8 mouse cellular contexts compared by ENCODE assay signal in the genomic region with DNA sequence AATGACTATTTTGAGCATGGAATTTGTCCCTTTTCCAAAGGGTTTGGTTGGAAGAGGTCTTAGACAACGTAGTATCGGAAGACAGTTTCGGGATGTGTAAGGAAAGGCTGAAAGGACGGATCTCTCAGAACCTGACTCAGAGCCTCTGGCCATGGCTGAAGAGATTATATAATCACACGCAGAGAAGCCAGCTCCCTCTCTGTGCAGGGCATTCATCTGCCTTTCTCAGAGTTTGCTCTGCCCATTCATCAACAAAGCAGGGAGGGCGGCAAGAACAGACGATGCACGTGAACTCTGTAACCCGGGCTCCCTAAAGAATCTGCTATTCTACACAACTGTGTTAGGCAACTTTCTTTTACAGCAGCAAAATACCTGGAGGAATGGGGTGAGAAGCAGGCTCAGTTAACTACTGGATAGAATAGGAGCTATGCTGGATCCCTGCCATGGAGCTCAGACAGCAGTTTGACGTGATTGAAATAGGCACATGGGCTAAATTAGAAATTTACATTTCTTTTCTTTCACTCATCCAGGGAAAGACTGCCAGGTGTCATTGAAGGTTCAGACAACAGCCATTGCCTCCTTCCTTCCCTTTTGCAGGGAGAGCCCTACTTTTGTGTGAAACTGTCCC. TPM values are rescaled to one million over a fixed set of nuclear protein-coding genes. Genes with fewer than 3 reads are reported as not detected.
DNase-seq lines count a peak whose midpoint lies in the region; ATAC-seq and TF ChIP-seq lines count a peak whose summit lies in the region.

No protein-coding gene starts in this region.

- no peak for DNase-seq in kidney, postnatal 0 days (ENCODE audit: low spot score)
- DNase-seq in kidney, adult 2 months, result no peak
- peak; percentile 56 to 70 for DNase-seq in cerebellum, postnatal 10 days
- no peak for DNase-seq in testis, postnatal 10 days (ENCODE audit: low spot score)
- no peak for DNase-seq in thymus, postnatal 4 days
- DNase-seq in thymus, postnatal 25 days, result no peak

- no peaks in the 10 kb centered on the region for H3K27me3 ChIP-seq in kidney, postnatal 0 days (ENCODE audit: insufficient read depth, low read length)
- H3K27me3 ChIP-seq in kidney, adult 2 months (replicated peaks; ENCODE audit: control insufficient read depth, insufficient read depth, low read length), result no peaks in the 10 kb centered on the region
- no peaks in the 10 kb centered on the region for H3K27me3 ChIP-seq in hindbrain, embryonic 16.5 days (replicated peaks; ENCODE audit: control insufficient read depth, insufficient read depth, low read length)
- H3K27me3 ChIP-seq in neural tube, embryonic 14.5 days (ENCODE audit: control insufficient read depth, insufficient read depth, low read length), result no peaks in the 10 kb centered on the region

- peak overlapping the region; percentile 70 for H3K4me2 ChIP-seq in kidney, postnatal 0 days (ENCODE audit: low read length)
- peak overlapping the region; percentile 76 for H3K4me2 ChIP-seq in hindbrain, embryonic 16.5 days (ENCODE audit: low read length)
- peak overlapping the region; percentile 61 for H3K4me2 ChIP-seq in neural tube, embryonic 14.5 days (ENCODE audit: low read depth, low read length)

- no peaks in the 10 kb centered on the region for H3K36me3 ChIP-seq in kidney, postnatal 0 days (ENCODE audit: insufficient read depth, low read length)
- no peaks in the 10 kb centered on the region for H3K36me3 ChIP-seq in kidney, adult 2 months (ENCODE audit: control insufficient read depth, insufficient read depth, low read length)
- H3K36me3 ChIP-seq in hindbrain, embryonic 16.5 days (ENCODE audit: control insufficient read depth, insufficient read depth, low read length), result no peaks in the 10 kb centered on the region
- no peaks in the 10 kb centered on the region for H3K36me3 ChIP-seq in neural tube, embryonic 14.5 days (ENCODE audit: control insufficient read depth, insufficient read depth, low read length)

- TF ChIP-seq POLR2A in kidney, adult 2 months (IDR thresholded peaks at IDR 0.05; ENCODE audit: low read depth, low read length), result no peak

- peaks cover 6% of the 10 kb centered on the region; the same call in 1 of the 2 replicates for H3K4me1 ChIP-seq in kidney, postnatal 0 days (replicated peaks; ENCODE audit: insufficient read depth, low read length)
- peaks cover 9% of the 10 kb centered on the region; the same call in 1 of the 2 replicates for H3K4me1 ChIP-seq in kidney, adult 2 months (ENCODE audit: control insufficient read depth, insufficient read depth, low read length)
- H3K4me1 ChIP-seq in hindbrain, embryonic 16.5 days (ENCODE audit: control insufficient read depth, insufficient read depth, low read depth, low read length), result peaks cover 13% of the 10 kb centered on the region
- peaks cover 10% of the 10 kb centered on the region for H3K4me1 ChIP-seq in neural tube, embryonic 14.5 days (ENCODE audit: control insufficient read depth, insufficient read depth, low read length)

- no peak overlapping the region for H3K4me3 ChIP-seq in kidney, postnatal 0 days (replicated peaks; ENCODE audit: low read depth, low read length)
- no peak overlapping the region for H3K4me3 ChIP-seq in kidney, adult 2 months (ENCODE audit: insufficient read depth, low read depth, low read length)
- peak overlapping the region; percentile 37 for H3K4me3 ChIP-seq in hindbrain, embryonic 16.5 days (ENCODE audit: low read length)
- H3K4me3 ChIP-seq in neural tube, embryonic 14.5 days (ENCODE audit: low read depth, low read length), result peak overlapping the region; percentile 16; the same call in 1 of the 2 replicates

- TF ChIP-seq CTCF in kidney, postnatal 0 days (IDR thresholded peaks at IDR 0.05; ENCODE audit: low read depth), result no peak
- no peak for TF ChIP-seq CTCF in kidney, adult 2 months (conservative IDR thresholded peaks at IDR 0.05; ENCODE audit: insufficient read depth, insufficient read length, low read depth, low read length)

- H3K9ac ChIP-seq in kidney, postnatal 0 days (ENCODE audit: low read depth, low read length), result peak overlapping the region; percentile 35
- peak overlapping the region; percentile 45; the same call in 1 of the 2 replicates for H3K9ac ChIP-seq in hindbrain, embryonic 16.5 days (ENCODE audit: low read depth, low read length)
- peak overlapping the region; percentile 17; the same call in 1 of the 2 replicates for H3K9ac ChIP-seq in neural tube, embryonic 14.5 days (replicated peaks; ENCODE audit: low read depth, low read length)

- 44% methylated on average over 10 of the region's 10 CpGs for WGBS in kidney, postnatal 0 days
- 45% methylated on average over 10 of the region's 10 CpGs for WGBS in kidney, adult 2 months
- WGBS in hindbrain, embryonic 16.5 days, result 5% methylated on average over 10 of the region's 10 CpGs
- WGBS in neural tube, embryonic 14.5 days, result 18% methylated on average over 10 of the region's 10 CpGs

- no peak for ATAC-seq in kidney, postnatal 0 days (replicated peaks; ENCODE audit: low FRiP score, low read depth)
- ATAC-seq in hindbrain, embryonic 16.5 days, result peak; percentile 28; the same call in 1 of the 2 replicates
- ATAC-seq in neural tube, embryonic 14.5 days (ENCODE audit: low read depth), result no peak; the same call in 1 of the 2 replicates

- H3K9me3 ChIP-seq in kidney, postnatal 0 days (replicated peaks; ENCODE audit: low read length), result no peaks in the 10 kb centered on the region
- no peaks in the 10 kb centered on the region for H3K9me3 ChIP-seq in hindbrain, embryonic 16.5 days (ENCODE audit: control insufficient read depth, low read length)
- H3K9me3 ChIP-seq in neural tube, embryonic 14.5 days (ENCODE audit: control insufficient read depth, low read length), result no peaks in the 10 kb centered on the region

- H3K27ac ChIP-seq in kidney, postnatal 0 days, result no peak overlapping the region
- no peak overlapping the region for H3K27ac ChIP-seq in kidney, adult 2 months (ENCODE audit: insufficient read depth, low read depth, low read length)
- peak overlapping the region; percentile 68 for H3K27ac ChIP-seq in hindbrain, embryonic 16.5 days (ENCODE audit: low read depth, low read length)
- peak overlapping the region; percentile 86 for H3K27ac ChIP-seq in neural tube, embryonic 14.5 days (ENCODE audit: low read depth, low read length)

RNA-seq across cellular contexts. Expression of gene Mif, which starts 13.6 kb away (rescaled TPM):
- polyA plus RNA-seq in kidney, postnatal 0 days (2015; fragmentation: Nextera tagmentation; extraction: Ambion mirVana), result 1,473 and 1,501 TPM in 2 replicates
- 3,280 and 4,796 TPM in 2 replicates for polyA plus RNA-seq in kidney, adult 2 months (2012; rRNA removed)
- 1,592 and 1,680 TPM in 2 replicates for polyA plus RNA-seq in hindbrain, embryonic 16.5 days (2015; fragmentation: Nextera tagmentation; extraction: Ambion mirVana)
- 1,682 and 1,948 TPM in 2 replicates for polyA plus RNA-seq in neural tube, embryonic 14.5 days (2014; fragmentation: Nextera tagmentation; extraction: Ambion mirVana)

RNA-seq across cellular contexts. Expression of gene Derl3, which starts 19.6 kb away (rescaled TPM):
- 2.8 and 3.3 TPM in 2 replicates for polyA plus RNA-seq in kidney, postnatal 0 days (2015; fragmentation: Nextera tagmentation; extraction: Ambion mirVana)
- polyA plus RNA-seq in kidney, adult 2 months (2012; rRNA removed), result 5.0 and 6.4 TPM in 2 replicates
- polyA plus RNA-seq in hindbrain, embryonic 16.5 days (2015; fragmentation: Nextera tagmentation; extraction: Ambion mirVana), result 0.64 and 1.9 TPM in 2 replicates
- 1.9 and 2.0 TPM in 2 replicates for polyA plus RNA-seq in neural tube, embryonic 14.5 days (2014; fragmentation: Nextera tagmentation; extraction: Ambion mirVana)

RNA-seq across cellular contexts. Expression of gene Gstt2, which starts 36.4 kb away (rescaled TPM):
- polyA plus RNA-seq in kidney, postnatal 0 days (2015; fragmentation: Nextera tagmentation; extraction: Ambion mirVana), result 125 and 129 TPM in 2 replicates
- 1,054 and 1,473 TPM in 2 replicates for polyA plus RNA-seq in kidney, adult 2 months (2012; rRNA removed)
- polyA plus RNA-seq in hindbrain, embryonic 16.5 days (2015; fragmentation: Nextera tagmentation; extraction: Ambion mirVana), result 7.9 and 8.5 TPM in 2 replicates
- polyA plus RNA-seq in neural tube, embryonic 14.5 days (2014; fragmentation: Nextera tagmentation; extraction: Ambion mirVana), result 4.3 and 7.5 TPM in 2 replicates

RNA-seq across cellular contexts. Expression of gene Smarcb1, which starts 47.8 kb away (rescaled TPM):
- polyA plus RNA-seq in kidney, postnatal 0 days (2015; fragmentation: Nextera tagmentation; extraction: Ambion mirVana), result 149 and 168 TPM in 2 replicates
- polyA plus RNA-seq in kidney, adult 2 months (2012; rRNA removed), result 34.6 and 37.7 TPM in 2 replicates
- polyA plus RNA-seq in hindbrain, embryonic 16.5 days (2015; fragmentation: Nextera tagmentation; extraction: Ambion mirVana), result 252 TPM in 2 replicates
- 245 and 254 TPM in 2 replicates for polyA plus RNA-seq in neural tube, embryonic 14.5 days (2014; fragmentation: Nextera tagmentation; extraction: Ambion mirVana)

RNA-seq across cellular contexts. Expression of gene Gstt4, which starts 51.3 kb away (rescaled TPM):
- not detected in 2 replicates for polyA plus RNA-seq in kidney, postnatal 0 days (2015; fragmentation: Nextera tagmentation; extraction: Ambion mirVana)
- 0.11 and 0.23 TPM in 2 replicates for polyA plus RNA-seq in kidney, adult 2 months (2012; rRNA removed)
- not detected in 2 replicates for polyA plus RNA-seq in hindbrain, embryonic 16.5 days (2015; fragmentation: Nextera tagmentation; extraction: Ambion mirVana)
- not detected in 2 replicates for polyA plus RNA-seq in neural tube, embryonic 14.5 days (2014; fragmentation: Nextera tagmentation; extraction: Ambion mirVana)

Comparison
In these comparisons a context has a peak if more than half of its experiments do, and no peak if none do; other contexts are left out.
1. DNase-seq: peak in cerebellum, postnatal 10 days (2 of 2); none in kidney, postnatal 0 days (single experiment), kidney, adult 2 months (single experiment), testis, postnatal 10 days (single experiment), thymus, postnatal 4 days (single experiment) and thymus, postnatal 25 days (single experiment).
2. H3K27ac ChIP-seq: peak in hindbrain, embryonic 16.5 days (single experiment) and neural tube, embryonic 14.5 days (single experiment); none in kidney, postnatal 0 days (single experiment) and kidney, adult 2 months (single experiment).
3. H3K4me3 ChIP-seq: peak in hindbrain, embryonic 16.5 days (single experiment) and neural tube, embryonic 14.5 days (single experiment); none in kidney, postnatal 0 days (single experiment) and kidney, adult 2 months (single experiment).
4. RNA of gene Gstt2, which starts 36.4 kb away (polyA plus RNA-seq): 1,054 to 1,473 TPM in kidney, adult 2 months and 125 to 129 TPM in kidney, postnatal 0 days; 7.9 to 8.5 TPM in hindbrain, embryonic 16.5 days and 4.3 to 7.5 TPM in neural tube, embryonic 14.5 days; every median in the first group is over 10 times any median in the second.
5. Peak in every context shown above with its lines, with median percentiles within 50 percentile points of each other: H3K4me2 ChIP-seq and H3K9ac ChIP-seq.